Comparison of ENCODE assay signal across 37 mouse cellular contexts in genomic region chr17:88647149-88647548, GRCm38 (mm10). TPM values are rescaled to one million over a fixed set of nuclear protein-coding genes. Genes with fewer than 3 reads are reported as not detected.
"Had no signal": no experiment of that assay in that cellular context is flagged by ENCODE, and none has a peak within 500 bp of the region (broad histone marks: within the 10 kb centered on the region; RNA-seq: fewer than 3 reads in every experiment).

No protein-coding gene starts in this region.

- H3K9me3 ChIP-seq: limb, embryonic 10.5 days; limb, embryonic 12.5 days; limb, embryonic 13.5 days; limb, embryonic 15.5 days; liver, embryonic 13.5 days; liver, embryonic 15.5 days; lung, embryonic 15.5 days; midbrain, embryonic 10.5 days; midbrain, embryonic 12.5 days; midbrain, embryonic 15.5 days; neural tube, embryonic 12.5 days; neural tube, embryonic 13.5 days had no signal

- ATAC-seq: liver, postnatal 0 days; lung, postnatal 0 days; midbrain, embryonic 15.5 days; midbrain, embryonic 16.5 days had no signal

- H3K4me2 ChIP-seq: limb, embryonic 12.5 days; limb, embryonic 13.5 days; limb, embryonic 15.5 days; liver, embryonic 13.5 days; liver, embryonic 15.5 days; lung, embryonic 14.5 days; lung, embryonic 15.5 days; midbrain, embryonic 12.5 days; midbrain, embryonic 15.5 days; neural tube, embryonic 12.5 days; neural tube, embryonic 13.5 days had no signal

- H3K27ac ChIP-seq: left cerebral cortex, adult 2 months; limb, embryonic 10.5 days; limb, embryonic 12.5 days; limb, embryonic 13.5 days; limb, embryonic 15.5 days; liver, embryonic 13.5 days; liver, embryonic 14.5 days; liver, embryonic 15.5 days; lung, embryonic 15.5 days; macrophage; midbrain, embryonic 10.5 days; midbrain, embryonic 12.5 days; midbrain, embryonic 15.5 days; neural tube, embryonic 12.5 days; neural tube, embryonic 13.5 days had no signal

- H3K9ac ChIP-seq: limb, embryonic 12.5 days; limb, embryonic 13.5 days; limb, embryonic 15.5 days; liver, embryonic 13.5 days; liver, embryonic 14.5 days; liver, embryonic 15.5 days; liver, postnatal 0 days; lung, embryonic 14.5 days; lung, embryonic 15.5 days; midbrain, embryonic 12.5 days; midbrain, embryonic 15.5 days; neural tube, embryonic 12.5 days; neural tube, embryonic 13.5 days had no signal

- H3K4me3 ChIP-seq: left cerebral cortex, adult 2 months; limb, embryonic 10.5 days; limb, embryonic 12.5 days; limb, embryonic 13.5 days; limb, embryonic 15.5 days; liver, embryonic 13.5 days; liver, embryonic 15.5 days; lung, embryonic 15.5 days; megakaryocyte, embryonic 14.5 days; midbrain, embryonic 10.5 days; midbrain, embryonic 12.5 days; midbrain, embryonic 15.5 days; myocyte; neural tube, embryonic 12.5 days; neural tube, embryonic 13.5 days had no signal

- H3K4me1 ChIP-seq: limb, embryonic 10.5 days; limb, embryonic 12.5 days; limb, embryonic 13.5 days; limb, embryonic 15.5 days; liver, embryonic 13.5 days; liver, embryonic 15.5 days; lung, embryonic 15.5 days; midbrain, embryonic 10.5 days; midbrain, embryonic 12.5 days; midbrain, embryonic 15.5 days; neural tube, embryonic 12.5 days; neural tube, embryonic 13.5 days had no signal

- H3K36me3 ChIP-seq: liver, embryonic 15.5 days; midbrain, embryonic 12.5 days; midbrain, embryonic 15.5 days; neural tube, embryonic 12.5 days; neural tube, embryonic 13.5 days had no signal

- DNase-seq: left cerebral cortex, postnatal 4 days; liver; liver, embryonic 13.5 days; liver, postnatal 0 days; lung, adult 18-20 months; lung, adult 2 months; lung, embryonic 14.5 days; lung, postnatal 10 days; lung, postnatal 14 days; lung, postnatal 36 days; lung, postnatal 4 days; midbrain, embryonic 14.5 days had no signal

- H3K27me3 ChIP-seq: limb, embryonic 12.5 days; limb, embryonic 13.5 days; limb, embryonic 15.5 days; liver, embryonic 13.5 days; liver, embryonic 15.5 days; lung, embryonic 15.5 days; megakaryocyte, embryonic 14.5 days; midbrain, embryonic 12.5 days; midbrain, embryonic 15.5 days; neural tube, embryonic 12.5 days; neural tube, embryonic 13.5 days had no signal

RNA-seq across cellular contexts. Expression of gene Gtf2a1l, which starts 21.3 kb away (rescaled TPM):
- total RNA-seq: liver, adult 2 months; megakaryocyte progenitor cell, adult 5-6 weeks; megakaryocyte, adult 5-6 weeks; megakaryocyte-erythroid progenitor cell, adult 5-6 weeks; midbrain, postnatal 0 days; monocyte, adult 5-6 weeks had no signal
- polyA plus RNA-seq: limb, embryonic 12.5 days; limb, embryonic 13.5 days; limb, embryonic 15.5 days; liver, adult 2 months; liver, embryonic 13.5 days; liver, embryonic 14.5 days; liver, embryonic 15.5 days; liver, embryonic 16.5 days; liver, postnatal 0 days; lung, adult 2 months; lung, embryonic 14.5 days; lung, postnatal 0 days; macrophage; midbrain, embryonic 14.5 days; myocyte; neural tube, embryonic 13.5 days had no signal

RNA-seq across cellular contexts. Expression of gene Ston1, which starts 49.7 kb away (rescaled TPM):
- total RNA-seq: megakaryocyte progenitor cell, adult 5-6 weeks; megakaryocyte, adult 5-6 weeks; monocyte, adult 5-6 weeks had no signal
